Comparison of ENCODE assay signal across 24 mouse cellular contexts in genomic region chr4:43389390-43389789, GRCm38 (mm10). TPM values are rescaled to one million over a fixed set of nuclear protein-coding genes. Genes with fewer than 3 reads are reported as not detected.
DNase-seq lines count a peak whose midpoint lies in the region; ATAC-seq and TF ChIP-seq lines count a peak whose summit lies in the region.
"Had no signal": no experiment of that assay in that cellular context is flagged by ENCODE, and none has a peak within 500 bp of the region (broad histone marks: within the 10 kb centered on the region; RNA-seq: fewer than 3 reads in every experiment).

No protein-coding gene starts in this region.

- intact Hi-C loops in heart, adult 2 months (cut with DNase I) = no loop called here

- no peak for DNase-seq in heart, adult 2 months
- no peak for DNase-seq in heart, adult 11 months
- DNase-seq in heart, adult 18-20 months = no peak
- DNase-seq in liver, adult 2 months (ENCODE audit: extremely low read depth, low read depth, low spot score) = no peak
- no peak for DNase-seq in stomach, postnatal 0 days (ENCODE audit: low spot score)
- DNase-seq: adrenal gland, postnatal 14 days; cerebellum, adult 11-12 months; cerebellum, postnatal 36 days; gastrocnemius, postnatal 10 days; kidney, postnatal 36 days; layer of hippocampus, adult 9-11 months; spleen, adult 18-20 months; thymus, postnatal 36 days had no signal

- peak overlapping the region; percentile 69 for H3K27ac ChIP-seq in heart, adult 2 months
- peak overlapping the region; percentile 51 for H3K27ac ChIP-seq in heart, embryonic 16.5 days (ENCODE audit: low read length)
- peak overlapping the region; percentile 40 for H3K27ac ChIP-seq in liver, adult 2 months (replicated peaks; ENCODE audit: insufficient read depth, low read depth, low read length)
- no peak overlapping the region for H3K27ac ChIP-seq in liver, embryonic 12.5 days
- peak overlapping the region; percentile 1; the same call in 1 of the 2 replicates for H3K27ac ChIP-seq in stomach, postnatal 0 days (replicated peaks)
- H3K27ac ChIP-seq: embryonic facial prominence, embryonic 15.5 days; limb, embryonic 12.5 days; liver, embryonic 15.5 days; neural tube, embryonic 15.5 days had no signal

- no peak overlapping the region for H3K4me3 ChIP-seq in heart, adult 2 months
- no peak overlapping the region for H3K4me3 ChIP-seq in heart, embryonic 16.5 days (ENCODE audit: low read length)
- H3K4me3 ChIP-seq in liver, adult 2 months (ENCODE audit: insufficient read depth, low read depth, low read length) = no peak overlapping the region
- no peak overlapping the region for H3K4me3 ChIP-seq in liver, embryonic 12.5 days
- no peak overlapping the region for H3K4me3 ChIP-seq in stomach, postnatal 0 days (ENCODE audit: low read depth, low read length)
- H3K4me3 ChIP-seq: embryonic facial prominence, embryonic 15.5 days; limb, embryonic 12.5 days; liver, embryonic 15.5 days; neural tube, embryonic 15.5 days had no signal

- WGBS in heart, adult 2 months = 60% methylated on average over 2 of the region's 2 CpGs
- WGBS in heart, embryonic 16.5 days = 53% methylated on average over 2 of the region's 2 CpGs
- WGBS in liver, adult 2 months = 45% methylated on average over 2 of the region's 2 CpGs
- WGBS in liver, embryonic 12.5 days (ENCODE audit: insufficient replicate concordance) = 71% methylated on average over 2 of the region's 2 CpGs
- WGBS in stomach, postnatal 0 days = 66% methylated on average over 2 of the region's 2 CpGs

- ATAC-seq in heart, embryonic 16.5 days (replicated peaks; ENCODE audit: extremely low read depth, insufficient read depth, low FRiP score) = no peak
- no peak for ATAC-seq in liver, embryonic 12.5 days
- no peak for ATAC-seq in stomach, postnatal 0 days (ENCODE audit: low FRiP score, low TSS enrichment)
- ATAC-seq: hindbrain, embryonic 16.5 days; intestine, postnatal 0 days; midbrain, embryonic 16.5 days had no signal

- no peak for TF ChIP-seq POLR2A in heart, adult 2 months (IDR thresholded peaks at IDR 0.05; ENCODE audit: insufficient read depth, low read depth, low read length)
- TF ChIP-seq POLR2A in liver, adult 2 months (IDR thresholded peaks at IDR 0.05; ENCODE audit: extremely low read depth, insufficient read depth, low read length) = no peak

- no peak for TF ChIP-seq EP300 in heart, adult 2 months (IDR thresholded peaks at IDR 0.05; ENCODE audit: insufficient read depth, low read depth, low read length)
- TF ChIP-seq EP300 in stomach, postnatal 0 days (optimal IDR thresholded peaks at IDR 0.05) = no peak

- TF ChIP-seq CTCF in heart, adult 2 months (IDR thresholded peaks at IDR 0.05) = no peak
- TF ChIP-seq CTCF in liver, adult 2 months (IDR thresholded peaks at IDR 0.05; ENCODE audit: low read depth, low read length) = no peak
- TF ChIP-seq CTCF in stomach, postnatal 0 days (IDR thresholded peaks at IDR 0.05; ENCODE audit: low read depth) = no peak

- H3K9me3 ChIP-seq in heart, embryonic 16.5 days (replicated peaks; ENCODE audit: control insufficient read depth, low read length) = no peaks in the 10 kb centered on the region
- no peaks in the 10 kb centered on the region for H3K9me3 ChIP-seq in liver, embryonic 12.5 days (replicated peaks)
- no peaks in the 10 kb centered on the region for H3K9me3 ChIP-seq in stomach, postnatal 0 days (ENCODE audit: control insufficient read depth, low read length)
- H3K9me3 ChIP-seq: embryonic facial prominence, embryonic 15.5 days; G1E; limb, embryonic 12.5 days; liver, embryonic 15.5 days; neural tube, embryonic 15.5 days had no signal

- H3K9ac ChIP-seq in heart, adult 2 months (ENCODE audit: low read depth, low read length) = peak overlapping the region; percentile 12; the same call in 1 of the 2 replicates
- peak overlapping the region; percentile 35; the same call in 1 of the 2 replicates for H3K9ac ChIP-seq in heart, embryonic 16.5 days (ENCODE audit: low read length)
- no peak overlapping the region for H3K9ac ChIP-seq in liver, adult 2 months (ENCODE audit: low read depth, low read length)
- no peak overlapping the region for H3K9ac ChIP-seq in liver, embryonic 12.5 days
- no peak overlapping the region for H3K9ac ChIP-seq in stomach, postnatal 0 days (ENCODE audit: low read length)
- H3K9ac ChIP-seq: embryonic facial prominence, embryonic 15.5 days; limb, embryonic 12.5 days; liver, embryonic 15.5 days; neural tube, embryonic 15.5 days had no signal

- H3K4me2 ChIP-seq in heart, embryonic 16.5 days (ENCODE audit: low read depth, low read length) = no peak overlapping the region
- no peak overlapping the region for H3K4me2 ChIP-seq in liver, embryonic 12.5 days
- H3K4me2 ChIP-seq in stomach, postnatal 0 days (replicated peaks; ENCODE audit: low read depth) = no peak overlapping the region
- H3K4me2 ChIP-seq: embryonic facial prominence, embryonic 15.5 days; limb, embryonic 12.5 days; liver, embryonic 15.5 days; neural tube, embryonic 15.5 days had no signal

- no peaks in the 10 kb centered on the region for H3K27me3 ChIP-seq in heart, adult 2 months (ENCODE audit: control insufficient read depth, insufficient read depth, low read length)
- H3K27me3 ChIP-seq in heart, embryonic 16.5 days (ENCODE audit: control insufficient read depth, insufficient read depth, low read length) = no peaks in the 10 kb centered on the region
- H3K27me3 ChIP-seq in liver, adult 2 months (ENCODE audit: control insufficient read depth, insufficient read depth, low read length) = no peaks in the 10 kb centered on the region
- no peaks in the 10 kb centered on the region for H3K27me3 ChIP-seq in liver, embryonic 12.5 days (replicated peaks)
- H3K27me3 ChIP-seq in stomach, postnatal 0 days (ENCODE audit: control insufficient read depth, insufficient read depth, low read length) = no peaks in the 10 kb centered on the region
- H3K27me3 ChIP-seq: embryonic facial prominence, embryonic 15.5 days; limb, embryonic 12.5 days; liver, embryonic 15.5 days; neural tube, embryonic 15.5 days had no signal

- H3K79me2 ChIP-seq in heart, adult 2 months (replicated peaks; ENCODE audit: control insufficient read depth, insufficient read depth, low read length) = peaks cover 5% of the 10 kb centered on the region
- peaks cover 21% of the 10 kb centered on the region for H3K79me2 ChIP-seq in liver, adult 2 months (ENCODE audit: control insufficient read depth, insufficient read depth, low read length)

- H3K4me1 ChIP-seq in heart, adult 2 months (ENCODE audit: control insufficient read depth, insufficient read depth, low read length) = peaks cover 28% of the 10 kb centered on the region
- H3K4me1 ChIP-seq in heart, embryonic 16.5 days (ENCODE audit: control insufficient read depth, insufficient read depth, low read length) = peaks cover 20% of the 10 kb centered on the region
- peaks cover 34% of the 10 kb centered on the region for H3K4me1 ChIP-seq in liver, adult 2 months (ENCODE audit: control insufficient read depth, insufficient read depth, low read length)
- H3K4me1 ChIP-seq in liver, embryonic 12.5 days = peaks cover 4% of the 10 kb centered on the region; the same call in 1 of the 2 replicates
- peaks cover 6% of the 10 kb centered on the region; the same call in 1 of the 2 replicates for H3K4me1 ChIP-seq in stomach, postnatal 0 days (replicated peaks; ENCODE audit: control insufficient read depth, insufficient read depth)

- H3K36me3 ChIP-seq in heart, adult 2 months (ENCODE audit: control insufficient read depth, insufficient read depth, low read length) = peaks cover 33% of the 10 kb centered on the region
- H3K36me3 ChIP-seq in heart, embryonic 16.5 days (ENCODE audit: control insufficient read depth, insufficient read depth) = no peaks in the 10 kb centered on the region
- 0 out of 2 replicates have a peak, but pooled peaks cover 1% of the 10 kb centered on the region for H3K36me3 ChIP-seq in liver, adult 2 months (ENCODE audit: control insufficient read depth, insufficient read depth, low read length)
- no peaks in the 10 kb centered on the region for H3K36me3 ChIP-seq in liver, embryonic 12.5 days
- no peaks in the 10 kb centered on the region; the same call in 1 of the 2 replicates for H3K36me3 ChIP-seq in stomach, postnatal 0 days (ENCODE audit: control insufficient read depth, insufficient read depth, low read length)
- H3K36me3 ChIP-seq: embryonic facial prominence, embryonic 15.5 days; G1E; limb, embryonic 12.5 days; liver, embryonic 15.5 days; neural tube, embryonic 15.5 days had no signal

RNA-seq across cellular contexts. Expression of gene Rusc2, which starts 7.6 kb away (rescaled TPM):
- total RNA-seq in heart, adult 2 months (2021) = 10 to 100 TPM; 43.5 to 45.3 TPM
- polyA plus RNA-seq in heart, adult 2 months (2012; rRNA removed) = 27.2 and 27.5 TPM in 2 replicates
- polyA plus RNA-seq in heart, embryonic 16.5 days (2015; fragmentation: Nextera tagmentation; extraction: Ambion mirVana) = 12.4 and 17.2 TPM in 2 replicates
- 10 to 100 TPM; 50.5 to 53.9 TPM for total RNA-seq in heart, adult 18-20 months (2021)
- 14.2 and 15.9 TPM in 2 replicates for total RNA-seq in liver, adult 2 months (2014; rRNA removed)
- polyA plus RNA-seq in liver, adult 2 months (2012; rRNA removed) = 17.2 and 17.5 TPM in 2 replicates
- 1.7 and 1.9 TPM in 2 replicates for polyA plus RNA-seq in liver, embryonic 12.5 days (2016; fragmentation: Nextera tagmentation; extraction: Ambion mirVana)
- 10.7 and 11.5 TPM in 2 replicates for polyA plus RNA-seq in stomach, postnatal 0 days (2015; fragmentation: Nextera tagmentation; extraction: Ambion mirVana)

RNA-seq across cellular contexts. Expression of gene Fam166b, which starts 39.5 kb away (rescaled TPM):
- total RNA-seq in heart, adult 2 months (2021) = not detected
- polyA plus RNA-seq in heart, adult 2 months (2012; rRNA removed) = 1.4 TPM in 1 of 2 replicates, not detected in the other
- 0.21 and 0.31 TPM in 2 replicates for polyA plus RNA-seq in heart, embryonic 16.5 days (2015; fragmentation: Nextera tagmentation; extraction: Ambion mirVana)
- under 1 TPM in 1 of 2 experiments, not detected in 1; 0.26 TPM for total RNA-seq in heart, adult 18-20 months (2021)
- not detected in 2 replicates for total RNA-seq in liver, adult 2 months (2014; rRNA removed)
- not detected in 2 replicates for polyA plus RNA-seq in liver, adult 2 months (2012; rRNA removed)
- polyA plus RNA-seq in liver, embryonic 12.5 days (2016; fragmentation: Nextera tagmentation; extraction: Ambion mirVana) = not detected in 2 replicates
- 0.12 and 0.27 TPM in 2 replicates for polyA plus RNA-seq in stomach, postnatal 0 days (2015; fragmentation: Nextera tagmentation; extraction: Ambion mirVana)
- total RNA-seq: adrenal gland, postnatal 14 days; gastrocnemius, postnatal 10 days; hematopoietic stem cell, adult 5-6 weeks had no signal
- polyA plus RNA-seq: G1E; limb, embryonic 12.5 days; liver, embryonic 15.5 days had no signal

RNA-seq across cellular contexts. Expression of gene Tesk1, which starts 52.3 kb away (rescaled TPM):
- total RNA-seq in heart, adult 2 months (2021) = 10 to 100 TPM; 36.6 to 37.5 TPM
- 51.5 and 52.6 TPM in 2 replicates for polyA plus RNA-seq in heart, adult 2 months (2012; rRNA removed)
- 1.6 and 4.9 TPM in 2 replicates for polyA plus RNA-seq in heart, embryonic 16.5 days (2015; fragmentation: Nextera tagmentation; extraction: Ambion mirVana)
- 10 to 100 TPM; 30.8 to 32.7 TPM for total RNA-seq in heart, adult 18-20 months (2021)
- 3.0 and 3.2 TPM in 2 replicates for total RNA-seq in liver, adult 2 months (2014; rRNA removed)
- polyA plus RNA-seq in liver, adult 2 months (2012; rRNA removed) = 25.0 and 28.3 TPM in 2 replicates
- polyA plus RNA-seq in liver, embryonic 12.5 days (2016; fragmentation: Nextera tagmentation; extraction: Ambion mirVana) = 2.8 and 3.2 TPM in 2 replicates
- 4.7 TPM in 2 replicates for polyA plus RNA-seq in stomach, postnatal 0 days (2015; fragmentation: Nextera tagmentation; extraction: Ambion mirVana)

Comparison
In these comparisons a context has a peak if more than half of its experiments do, and no peak if none do; other contexts are left out.
1. H3K9ac ChIP-seq: peak in heart, adult 2 months (single experiment) and heart, embryonic 16.5 days (single experiment); none in liver, adult 2 months (single experiment), liver, embryonic 12.5 days (single experiment) and stomach, postnatal 0 days (single experiment).